Mouse (Mus musculus) testis, postnatal 10 days (tissue): ENCODE measurements around the gene Cog8.

Experiments
- DNase-seq: peaks from one replicate; pipeline ENCODE4 v3.0.0; 2021; ENCODE audit warnings: low spot score

Gene Cog8

GRCm38 (mm10) chr8:107056076-107056972 lies at the start of gene Cog8, which contains the start of gene Nip7:
Gene Cog8, minus strand, starts transcription at chr8:107056689.
Gene Nip7, plus strand, starts transcription at chr8:107056877.
- DNase-seq, result peak; percentile 92

- peak; percentile 92 for DNase-seq
These were observed 48.1 kb upstream of the Cog8 start for GRCm38 (mm10) chr8:107104547-107104946.

- DNase-seq, result no peak
These were observed 44.1 kb upstream of the Cog8 start for GRCm38 (mm10) chr8:107100635-107101034.

- DNase-seq, result peak; percentile 92
These were observed 40.0 kb upstream of the Cog8 start, which contains the start of gene Terf2 for GRCm38 (mm10) chr8:107096366-107097036. Gene Terf2, minus strand, starts transcription at chr8:107096547.

- DNase-seq, result no peak
These were observed 39.4 kb upstream of the Cog8 start for GRCm38 (mm10) chr8:107095717-107096365.

GRCm38 (mm10) chr8:107090531-107090930 lies 34.0 kb upstream of the Cog8 start:
- DNase-seq, result no peak

GRCm38 (mm10) chr8:107088526-107089063 lies 32.1 kb upstream of the Cog8 start:
- DNase-seq, result no peak

- DNase-seq, result no peak
These were observed 29.5 kb upstream of the Cog8 start for GRCm38 (mm10) chr8:107086018-107086417.

- DNase-seq, result no peak
These were observed 28.9 kb upstream of the Cog8 start for GRCm38 (mm10) chr8:107085358-107085757.

GRCm38 (mm10) chr8:107076239-107076888 lies 19.9 kb upstream of the Cog8 start:
- no peak for DNase-seq

GRCm38 (mm10) chr8:107074128-107074527 lies 17.6 kb upstream of the Cog8 start:
- no peak for DNase-seq

GRCm38 (mm10) chr8:107073706-107074105 lies 17.2 kb upstream of the Cog8 start:
- no peak for DNase-seq

GRCm38 (mm10) chr8:107065511-107066496 lies 9.3 kb upstream of the Cog8 start, which contains the start of gene Tmed6:
Gene Tmed6, minus strand, starts transcription at chr8:107065644.
- no peak for DNase-seq

GRCm38 (mm10) chr8:107062613-107063012 lies 6.1 kb upstream of the Cog8 start:
- DNase-seq, result no peak

GRCm38 (mm10) chr8:107056973-107057369 lies 482 bp upstream of the Cog8 start:
- DNase-seq, result no peak

- DNase-seq, result no peak
These were observed 4.4 kb downstream of the Cog8 start for GRCm38 (mm10) chr8:107052046-107052445.

- DNase-seq, result no peak
These were observed 7.0 kb downstream of the Cog8 start for GRCm38 (mm10) chr8:107049480-107049879.

GRCm38 (mm10) chr8:107048061-107048941 lies 8.2 kb downstream of the Cog8 start, which contains the start of gene Pdf:
Gene Pdf, minus strand, starts transcription at chr8:107048614.
- peak; percentile 83 for DNase-seq

GRCm38 (mm10) chr8:107046976-107047375 lies 9.5 kb downstream of the Cog8 start:
- no peak for DNase-seq
